Mouse (Mus musculus) limb, embryonic 14.5 days (tissue): Measurements from ENCODE around the gene Tmem160. TPM values are rescaled to one million over a fixed set of nuclear protein-coding genes. Genes with fewer than 3 reads are reported as not detected.

Experiments used
- ATAC-seq: fragments of 200-750 bp; cut with Nextera tagmentation; 2 replicates; pipeline ENCODE4 v1.8.0; 2017; ENCODE audit warnings: low read depth, moderate number of reproducible peaks, moderate TSS enrichment; ENCODE audit not compliant: low FRiP score
- DNase-seq: peaks from one replicate; pipeline ENCODE4 v3.0.0-alpha.2; 2015; ENCODE audit warnings: low spot score
- H3K27ac ChIP-seq: fragments of 300-500 bp; sonication (generic); replicated peaks from 2 replicates; pipeline ENCODE4 v1.5.1; 2014; ENCODE audit warnings: low read depth, mild to moderate bottlenecking, low read length, moderate library complexity, mixed read lengths
- H3K27me3 ChIP-seq: fragments of 300-500 bp; sonication (generic); 2 replicates; pipeline ENCODE4 v1.6.1; 2014; ENCODE audit warnings: low read length, mixed read lengths; ENCODE audit not compliant: control insufficient read depth, insufficient read depth
- H3K36me3 ChIP-seq: fragments of 300-500 bp; sonication (generic); 2 replicates; pipeline ENCODE4 v1.6.1; 2014; ENCODE audit warnings: mild to moderate bottlenecking, low read length, moderate library complexity, mixed read lengths; ENCODE audit not compliant: control insufficient read depth, insufficient read depth
- H3K4me1 ChIP-seq: fragments of 300-500 bp; sonication (generic); 2 replicates; pipeline ENCODE4 v1.6.1; 2014; ENCODE audit warnings: antibody characterized with exemption, low read length, mixed read lengths; ENCODE audit not compliant: control insufficient read depth, insufficient read depth
- H3K4me2 ChIP-seq: fragments of 300-500 bp; sonication (generic); replicated peaks from 2 replicates; pipeline ENCODE4 v1.6.1; 2014; ENCODE audit warnings: low read depth, mild to moderate bottlenecking, low read length, moderate library complexity; ENCODE audit not compliant: severe bottlenecking
- H3K4me3 ChIP-seq: fragments of 300-500 bp; sonication (generic); replicated peaks from 2 replicates; pipeline ENCODE4 v1.5.1; 2014; ENCODE audit warnings: low read length
- H3K9ac ChIP-seq: fragments of 300-500 bp; sonication (generic); 2 replicates; pipeline ENCODE4 v1.6.1; 2014; ENCODE audit warnings: mild to moderate bottlenecking, low read depth, low read length, moderate library complexity; ENCODE audit not compliant: severe bottlenecking
- H3K9me3 ChIP-seq: fragments of 300-500 bp; sonication (generic); 2 replicates; pipeline ENCODE4 v1.6.1; 2016; ENCODE audit warnings: low read length; ENCODE audit not compliant: control insufficient read depth
- POLR2A ChIP-seq: fragments of 200-500 bp; IDR thresholded peaks from 2 replicates; pipeline ENCODE4 v1.8.0; 2012; ENCODE audit warnings: inconsistent platforms, mild to moderate bottlenecking, moderate library complexity, borderline replicate concordance; ENCODE audit not compliant: insufficient read depth, insufficient read length; ENCODE audit errors: extremely low read depth
- WGBS: fragments of 180-500 bp; shearing (Covaris S2); extraction: QIAGEN DNeasy Blood & Tissue Kit; methylation state at CpG from one replicate; pipeline ENCODE4 v1.1.7; 2014; 5-methylcytosine and 5-hydroxymethylcytosine counted together
- polyA plus RNA-seq, 2 experiments: library from polyadenylated mRNA; depleted of rRNA in 1 of 2; stranded (reverse) in 1 of 2; unstranded in 1 of 2; fragments of >200 nt; fragmentation: Nextera tagmentation in 1 of 2; extraction: Ambion mirVana in 1 of 2; gene quantifications; 2 replicates each; pipeline versions ENCODE4 v1.2.1 to v1.2.3; 2012 to 2014

Tmem160 gene
- polyA plus RNA-seq, 2 experiments, result 32.8 to 51.3 TPM

DNA sequence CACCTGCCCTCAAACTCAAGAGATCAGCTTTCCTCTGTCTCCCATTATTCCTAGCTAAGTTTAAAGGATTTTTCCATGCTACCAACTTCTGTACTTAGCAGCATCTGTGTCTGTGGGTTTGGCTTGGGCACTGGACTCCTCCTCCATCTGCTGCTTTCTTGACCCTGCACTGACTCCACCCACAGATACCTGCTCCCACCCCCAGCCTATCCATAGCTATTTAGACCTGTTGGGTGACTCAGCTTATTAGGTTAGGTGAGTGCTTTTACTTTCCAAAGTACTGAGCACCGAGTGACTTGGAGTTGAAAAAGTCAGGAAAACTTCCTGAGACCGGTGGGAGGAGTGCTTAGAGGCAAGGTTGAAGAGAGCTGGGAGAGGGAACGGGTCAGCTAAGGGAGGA is 37.2 kb upstream of the Tmem160 start:
- H3K9me3 ChIP-seq, result no peaks in the 10 kb centered on the region
- H3K27ac ChIP-seq, result no peak overlapping the region
- no peak overlapping the region for H3K4me3 ChIP-seq
- 88% methylated on average over 3 of the region's 3 CpGs for WGBS
- no peak for DNase-seq
- H3K9ac ChIP-seq, result no peak overlapping the region
- no peak for ATAC-seq
- H3K4me1 ChIP-seq, result no peaks in the 10 kb centered on the region
- no peak for TF ChIP-seq POLR2A
- H3K27me3 ChIP-seq, result no peaks in the 10 kb centered on the region
- H3K4me2 ChIP-seq, result no peak overlapping the region
- peaks cover 70% of the 10 kb centered on the region for H3K36me3 ChIP-seq

DNA sequence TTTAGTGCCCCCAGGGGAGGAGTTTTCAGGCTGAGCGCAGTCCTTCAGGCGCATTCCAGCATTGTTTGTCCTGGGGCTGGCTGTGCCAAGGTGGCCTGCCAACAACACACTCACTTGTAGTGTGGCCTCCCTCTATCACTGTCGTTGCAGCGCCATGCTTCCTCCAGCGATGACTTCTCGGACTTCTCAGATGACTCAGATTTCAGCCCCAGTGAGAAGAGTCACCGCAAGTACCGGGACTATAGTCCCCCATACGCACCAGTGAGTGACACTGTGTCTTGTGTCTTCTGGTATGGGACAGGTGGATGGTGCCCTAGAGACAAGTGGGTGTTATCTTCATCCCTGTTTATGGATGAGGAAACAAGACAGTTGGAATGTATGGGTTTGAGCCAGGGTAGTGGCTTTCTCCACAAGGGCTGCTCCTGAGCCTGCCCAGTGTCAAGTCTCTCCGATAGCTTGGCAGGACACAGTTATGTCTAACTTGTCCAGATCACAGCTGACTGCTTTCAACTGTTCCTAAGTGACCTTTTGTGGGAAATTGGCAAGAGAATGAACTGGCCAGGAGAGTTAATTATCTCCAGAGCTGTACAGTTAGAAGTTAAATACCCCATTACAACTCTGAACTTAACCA is 35.3 kb upstream of the Tmem160 start:
- H3K4me2 ChIP-seq, result no peak overlapping the region
- no peak for ATAC-seq
- WGBS, result 91% methylated on average over 10 of the region's 10 CpGs
- no peak overlapping the region for H3K4me3 ChIP-seq
- no peak for TF ChIP-seq POLR2A
- H3K4me1 ChIP-seq, result no peaks in the 10 kb centered on the region
- no peak overlapping the region for H3K9ac ChIP-seq
- peaks cover 78% of the 10 kb centered on the region for H3K36me3 ChIP-seq
- no peak for DNase-seq
- H3K9me3 ChIP-seq, result no peaks in the 10 kb centered on the region
- no peak overlapping the region for H3K27ac ChIP-seq
- H3K27me3 ChIP-seq, result no peaks in the 10 kb centered on the region

- Histone ChIP-seq H3K9me3 (no peaks in the 10 kb centered on the region), H3K27ac (no peak overlapping the region), H3K4me2 (no peak overlapping the region), H3K36me3 (peaks cover 84% of the 10 kb centered on the region), H3K27me3 (no peaks in the 10 kb centered on the region), H3K4me1 (no peaks in the 10 kb centered on the region), H3K9ac (no peak overlapping the region), H3K4me3 (no peak overlapping the region)
- no peak for ATAC-seq
- TF ChIP-seq POLR2A, result no peak
- WGBS, result 86% methylated on average over 5 of the region's 5 CpGs
- DNase-seq, result no peak
Observed at GRCm38 (mm10) chr7:16418713-16419112, 33.9 kb upstream of the Tmem160 start.

DNA sequence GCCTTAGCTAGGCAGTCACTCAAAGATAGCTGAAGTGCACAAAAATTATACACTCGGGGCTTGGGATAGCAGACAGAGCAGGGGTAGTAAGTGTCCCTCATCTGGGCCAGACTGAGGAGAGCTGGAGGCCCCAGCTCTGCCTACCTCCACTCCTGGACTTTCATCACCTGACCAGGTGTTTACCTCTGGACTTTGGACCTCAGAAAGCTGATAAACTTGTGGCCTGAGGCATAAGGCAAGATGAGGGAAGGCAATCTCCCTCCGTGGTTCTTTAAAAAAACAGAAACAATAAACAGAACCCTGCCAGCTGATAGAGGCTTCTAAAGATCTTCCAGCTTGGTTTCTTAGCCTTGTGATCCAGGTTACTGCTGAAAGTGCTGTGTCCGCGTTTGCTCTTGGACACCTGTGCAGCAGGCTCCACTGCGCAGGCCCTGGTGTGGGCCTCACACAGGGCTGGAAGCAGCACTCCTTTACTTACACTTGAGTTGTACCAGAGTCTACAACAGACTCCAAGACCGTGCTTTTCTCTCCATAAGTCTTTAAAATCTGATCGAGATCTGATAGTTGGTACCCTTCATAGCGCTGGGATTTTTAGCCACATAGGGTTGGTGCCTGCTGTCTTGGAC is 32.0 kb upstream of the Tmem160 start:
- Histone ChIP-seq H3K9ac (no peak overlapping the region), H3K27me3 (no peaks in the 10 kb centered on the region), H3K27ac (no peak overlapping the region), H3K9me3 (no peaks in the 10 kb centered on the region), H3K36me3 (peaks cover 97% of the 10 kb centered on the region), H3K4me3 (no peak overlapping the region), H3K4me1 (no peaks in the 10 kb centered on the region), H3K4me2 (no peak overlapping the region)
- DNase-seq (no peak), ATAC-seq (no peak)
- no peak for TF ChIP-seq POLR2A
- WGBS, result 94% methylated on average over 8 of the region's 8 CpGs

- H3K4me3 ChIP-seq, result no peak overlapping the region
- 93% methylated on average over 18 of the region's 18 CpGs for WGBS
- H3K9ac ChIP-seq, result no peak overlapping the region
- no peaks in the 10 kb centered on the region for H3K27me3 ChIP-seq
- peaks cover 97% of the 10 kb centered on the region for H3K36me3 ChIP-seq
- no peak for DNase-seq
- H3K4me1 ChIP-seq, result no peaks in the 10 kb centered on the region
- no peak for ATAC-seq
- H3K9me3 ChIP-seq, result no peaks in the 10 kb centered on the region
- no peak for TF ChIP-seq POLR2A
- no peak overlapping the region for H3K4me2 ChIP-seq
- no peak overlapping the region for H3K27ac ChIP-seq
Observed at GRCm38 (mm10) chr7:16422222-16422856, 30.2 kb upstream of the Tmem160 start.
